In the genomic region with DNA sequence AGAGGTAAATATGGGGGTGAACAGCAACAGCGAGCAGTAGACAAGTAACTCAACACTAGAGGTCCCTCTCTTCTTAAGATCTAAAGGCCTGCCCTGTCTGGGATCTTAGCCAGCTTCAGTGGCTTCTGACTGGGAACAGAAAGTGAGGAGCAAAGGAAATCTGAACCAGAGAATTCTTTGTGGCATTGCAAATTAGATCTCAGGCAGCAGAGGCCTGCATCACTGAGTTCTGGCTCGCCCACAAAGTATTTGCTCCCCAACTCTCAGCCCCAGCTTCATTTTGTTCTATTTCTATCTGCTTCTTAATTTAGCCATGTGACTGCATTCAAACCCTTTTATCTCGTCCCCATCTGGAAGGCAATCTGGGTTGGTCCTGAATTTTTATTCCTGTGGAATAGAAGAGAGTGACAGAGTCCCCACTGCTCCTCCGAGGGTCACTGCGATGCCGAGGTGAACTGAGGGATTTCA, we compare ENCODE assay signal across 8 mouse cellular contexts.
DNase-seq lines count a peak whose midpoint lies in the region; ATAC-seq and TF ChIP-seq lines count a peak whose summit lies in the region.

No protein-coding gene starts in this region.

- H3K9ac ChIP-seq in midbrain, embryonic 15.5 days = no peak overlapping the region

- no peaks in the 10 kb centered on the region for H3K27me3 ChIP-seq in midbrain, embryonic 15.5 days (replicated peaks)

- H3K4me2 ChIP-seq in midbrain, embryonic 15.5 days = no peak overlapping the region

- DNase-seq in adrenal gland, adult 2 months = peak; percentile 55
- DNase-seq in adrenal gland, adult 8-10 months = no peak
- peak; percentile 10 for DNase-seq in thymus, postnatal 25 days
- no peak for DNase-seq in thymus, adult 18-20 months
- DNase-seq in gastrocnemius, adult 2 months = peak; percentile 76
- peak; percentile 58 to 86 for DNase-seq in layer of hippocampus, adult 2 months (ENCODE audit: low spot score in 2 of 2)
- no peak for DNase-seq in urinary bladder, adult 2 months (ENCODE audit: low spot score)

- H3K4me3 ChIP-seq in gastrocnemius, adult 2 months = no peak overlapping the region
- no peak overlapping the region for H3K4me3 ChIP-seq in layer of hippocampus, adult 2 months
- no peak overlapping the region for H3K4me3 ChIP-seq in midbrain, embryonic 15.5 days

- peak; percentile 65 for TF ChIP-seq CTCF in gastrocnemius, adult 2 months (IDR thresholded peaks at IDR 0.05)
- TF ChIP-seq CTCF in layer of hippocampus, adult 2 months (conservative IDR thresholded peaks at IDR 0.05) = peak; percentile 80

- H3K4me1 ChIP-seq in midbrain, embryonic 15.5 days = peaks cover 7% of the 10 kb centered on the region; the same call in 1 of the 2 replicates

- no peaks in the 10 kb centered on the region for H3K9me3 ChIP-seq in midbrain, embryonic 15.5 days

- intact Hi-C loops in gastrocnemius, adult 2 months (cut with DNase I) = loop anchor here (10.0 kb wide), 1 partner anchor 1049 kb away; no protein-coding TSS in a partner anchor

- peak; percentile 76 for ATAC-seq in midbrain, embryonic 15.5 days (replicated peaks)

- H3K36me3 ChIP-seq in midbrain, embryonic 15.5 days (replicated peaks) = no peaks in the 10 kb centered on the region

- 49% methylated on average over 6 of the region's 6 CpGs for WGBS in midbrain, embryonic 15.5 days

- H3K27ac ChIP-seq in gastrocnemius, adult 2 months = peak overlapping the region; percentile 58
- peak overlapping the region; percentile 92 for H3K27ac ChIP-seq in layer of hippocampus, adult 2 months
- peak overlapping the region; percentile 60 for H3K27ac ChIP-seq in midbrain, embryonic 15.5 days

Comparison
In these comparisons a context has a peak if more than half of its experiments do, and no peak if none do; other contexts are left out.
1. DNase-seq: peak in adrenal gland, adult 2 months (single experiment), thymus, postnatal 25 days (single experiment), gastrocnemius, adult 2 months (single experiment) and layer of hippocampus, adult 2 months (2 of 2); none in adrenal gland, adult 8-10 months (single experiment), thymus, adult 18-20 months (0 of 2) and urinary bladder, adult 2 months (single experiment).
2. Peak in every context shown above with its lines, with median percentiles within 50 percentile points of each other: H3K27ac ChIP-seq.